Mouse (Mus musculus) intestine, embryonic 16.5 days (tissue): ENCODE measurements around the gene Prr15. TPM values are rescaled to one million over a fixed set of nuclear protein-coding genes. Genes with fewer than 3 reads are reported as not detected.
A peak's percentile ranks its signal among the peaks of the same experiment; 100 is the strongest.

ENCODE experiments used
- ATAC-seq: fragments of 200-750 bp; cut with Nextera tagmentation; 2 replicates; pipeline ENCODE4 v1.8.0; 2017; ENCODE audit warnings: moderate TSS enrichment, moderate library complexity
- H3K27ac ChIP-seq: fragments of 300-500 bp; sonication (generic); 2 replicates; pipeline ENCODE4 v1.5.1; 2014; ENCODE audit warnings: mild to moderate bottlenecking, low read length
- H3K27me3 ChIP-seq: fragments of 300-500 bp; sonication (generic); replicated peaks from 2 replicates; pipeline ENCODE4 v1.6.1; 2014; ENCODE audit warnings: low read length, control low read depth, mixed read lengths; ENCODE audit not compliant: control insufficient read depth, insufficient read depth
- H3K36me3 ChIP-seq: fragments of 300-500 bp; sonication (generic); 2 replicates; pipeline ENCODE4 v1.6.1; 2014; ENCODE audit warnings: low read length, control low read depth; ENCODE audit not compliant: control insufficient read depth, insufficient read depth
- H3K4me1 ChIP-seq: fragments of 300-500 bp; sonication (generic); 2 replicates; pipeline ENCODE4 v1.6.1; 2014; ENCODE audit warnings: low read length, control low read depth, mixed read lengths; ENCODE audit not compliant: control insufficient read depth, insufficient read depth
- H3K4me2 ChIP-seq: fragments of 300-500 bp; sonication (generic); 2 replicates; pipeline ENCODE4 v1.6.1; 2014; ENCODE audit warnings: low read depth, low read length, control low read depth
- H3K4me3 ChIP-seq: fragments of 300-500 bp; sonication (generic); 2 replicates; pipeline ENCODE4 v1.5.1; 2014; ENCODE audit warnings: mild to moderate bottlenecking, low read length
- H3K9ac ChIP-seq: fragments of 300-500 bp; sonication (generic); 2 replicates; pipeline ENCODE4 v1.6.1; 2014; ENCODE audit warnings: low read depth, low read length
- H3K9me3 ChIP-seq: fragments of 300-500 bp; sonication (generic); 2 replicates; pipeline ENCODE4 v1.6.1; 2016; ENCODE audit warnings: low read length, control low read depth; ENCODE audit not compliant: control insufficient read depth
- WGBS: fragments of 180-500 bp; shearing (Covaris S2); extraction: QIAGEN DNeasy Blood & Tissue Kit; methylation state at CpG from one replicate; pipeline ENCODE4 v1.1.7; 2014; 5-methylcytosine and 5-hydroxymethylcytosine counted together
- polyA plus RNA-seq: library from polyadenylated mRNA; unstranded; fragments of >200 nt; fragmentation: Nextera tagmentation; extraction: Ambion mirVana; gene quantifications from 2 replicates; pipeline ENCODE4 v1.2.1, GENCODE M21; 2015

The Prr15 gene
- polyA plus RNA-seq, 1 experiment from 2014 or later = 11.3 TPM

GRCm38 (mm10) chr6:54368071-54368470, 42.4 kb downstream of the Prr15 start:
- H3K27me3 ChIP-seq = no peaks in the 10 kb centered on the region
- no peaks in the 10 kb centered on the region for H3K36me3 ChIP-seq
- H3K9ac ChIP-seq = no peak overlapping the region
- no peaks in the 10 kb centered on the region for H3K9me3 ChIP-seq
- no peak overlapping the region for H3K4me2 ChIP-seq
- H3K27ac ChIP-seq = no peak overlapping the region
- no peak overlapping the region for H3K4me3 ChIP-seq
- 5% methylated on average over 6 of the region's 6 CpGs for WGBS
- ATAC-seq = peak; percentile 73
- H3K4me1 ChIP-seq = peaks cover 12% of the 10 kb centered on the region; the same call in 1 of the 2 replicates

GRCm38 (mm10) chr6:54369913-54370542, 44.4 kb downstream of the Prr15 start:
- Histone ChIP-seq H3K27me3 (no peaks in the 10 kb centered on the region), H3K27ac (no peak overlapping the region), H3K4me1 (peaks cover 3% of the 10 kb centered on the region; the same call in 1 of the 2 replicates), H3K9ac (no peak overlapping the region), H3K4me2 (no peak overlapping the region), H3K36me3 (no peaks in the 10 kb centered on the region), H3K9me3 (no peaks in the 10 kb centered on the region), H3K4me3 (no peak overlapping the region)
- no peak for ATAC-seq
- WGBS = 70% methylated on average over 6 of the region's 6 CpGs

GRCm38 (mm10) chr6:54371874-54372273, 46.2 kb downstream of the Prr15 start:
- H3K27ac ChIP-seq = no peak overlapping the region
- no peak for ATAC-seq
- H3K9me3 ChIP-seq = no peaks in the 10 kb centered on the region
- no peak overlapping the region for H3K4me2 ChIP-seq
- no peaks in the 10 kb centered on the region for H3K27me3 ChIP-seq
- no peaks in the 10 kb centered on the region for H3K4me1 ChIP-seq
- WGBS = 76% methylated on average over 3 of the region's 3 CpGs
- H3K36me3 ChIP-seq = no peaks in the 10 kb centered on the region
- H3K4me3 ChIP-seq = no peak overlapping the region
- H3K9ac ChIP-seq = no peak overlapping the region

- no peak overlapping the region for H3K4me3 ChIP-seq
- H3K9ac ChIP-seq = no peak overlapping the region
- no peaks in the 10 kb centered on the region for H3K27me3 ChIP-seq
- peaks cover 3% of the 10 kb centered on the region for H3K4me1 ChIP-seq
- 58% methylated on average over 2 of the region's 2 CpGs for WGBS
- no peaks in the 10 kb centered on the region for H3K36me3 ChIP-seq
- no peak overlapping the region for H3K27ac ChIP-seq
- no peaks in the 10 kb centered on the region for H3K9me3 ChIP-seq
- H3K4me2 ChIP-seq = no peak overlapping the region
- no peak for ATAC-seq
These were observed 53.7 kb downstream of the Prr15 start for GRCm38 (mm10) chr6:54379356-54379755.

Other genes starting within 250 kb of the Prr15 start
- 1.7 and 1.8 TPM in 2 replicates for gene Wipf3, start 103.8 kb downstream of the Prr15 start, polyA plus RNA-seq
- gene Scrn1, start 240.7 kb downstream of the Prr15 start, polyA plus RNA-seq = 4.7 and 6.6 TPM in 2 replicates